Mouse (Mus musculus): ENCODE measurements around the gene Rnf113a1. TPM values are rescaled to one million over a fixed set of nuclear protein-coding genes. Genes with fewer than 3 reads are reported as not detected.
A peak's percentile ranks its signal among the peaks of the same experiment; 100 is the strongest.
"Not testable (repeated sequence)": the region's sequence is repeated elsewhere in the genome, so short reads cannot be mapped to it uniquely, and the experiment has no call there.

The Rnf113a1 gene
- 0.29 to 2.1 TPM (median 2.0 TPM) in 3 replicates for total RNA-seq (2017)

GRCm38 (mm10) chrX:37191105-37191743 is at the start of gene Rnf113a1, which contains the start of gene Ndufa1:
Rnf113a1 (plus strand) TSS chrX:37191245.
Ndufa1 (minus strand) TSS chrX:37191163.
- peak; percentile 92 for ATAC-seq (replicated peaks; ENCODE audit: insufficient number of reproducible peaks, low FRiP score, low TSS enrichment, poor library complexity, severe bottlenecking)

GRCm38 (mm10) chrX:37141732-37142131 is 49.3 kb upstream of the Rnf113a1 start:
- ATAC-seq (replicated peaks; ENCODE audit: insufficient number of reproducible peaks, low FRiP score, low TSS enrichment, poor library complexity, severe bottlenecking): no peak

GRCm38 (mm10) chrX:37144498-37144897 is 46.5 kb upstream of the Rnf113a1 start:
- ATAC-seq (replicated peaks; ENCODE audit: insufficient number of reproducible peaks, low FRiP score, low TSS enrichment, poor library complexity, severe bottlenecking): 0 out of 2 replicates have a peak, but pooled peaks have one; percentile 27

DNA sequence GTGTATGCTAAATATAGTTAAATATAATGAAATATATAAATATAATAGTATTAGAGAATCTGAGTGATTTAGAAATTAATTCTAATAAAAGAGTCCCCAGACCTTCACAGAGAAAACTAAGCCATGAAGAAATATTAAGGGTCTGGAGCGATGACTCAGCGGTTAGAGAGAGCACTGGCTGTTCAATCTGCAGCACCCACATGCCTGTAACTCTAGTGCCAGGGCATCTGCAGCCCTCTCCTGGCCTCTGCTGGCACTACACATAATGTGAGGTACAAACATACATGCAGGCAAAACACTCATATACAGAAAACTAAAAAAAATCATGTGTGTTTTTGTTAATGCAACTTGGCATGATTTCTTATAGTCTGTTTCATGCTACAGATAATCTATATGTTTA is 46.1 kb upstream of the Rnf113a1 start:
- ATAC-seq (replicated peaks; ENCODE audit: insufficient number of reproducible peaks, low FRiP score, low TSS enrichment, poor library complexity, severe bottlenecking): no peak

DNA sequence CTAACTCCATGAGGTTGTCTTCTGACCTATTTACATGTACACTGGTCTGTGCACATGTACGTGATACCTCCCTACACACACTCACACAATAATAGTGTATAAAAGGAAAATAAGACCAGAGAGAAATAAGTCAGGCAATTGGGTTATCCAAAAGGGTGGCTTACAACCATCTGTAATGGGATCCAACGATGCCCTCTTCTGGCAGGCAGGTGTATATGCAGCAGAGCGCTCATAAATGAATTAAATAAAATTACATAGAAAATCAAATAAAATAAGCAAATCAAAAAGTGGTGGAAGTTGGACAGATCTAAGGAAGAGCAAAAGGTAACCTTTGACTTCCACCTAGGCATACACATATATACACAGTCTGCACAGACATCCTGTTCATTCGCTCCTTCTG is 33.2 kb upstream of the Rnf113a1 start:
- ATAC-seq (replicated peaks; ENCODE audit: insufficient number of reproducible peaks, low FRiP score, low TSS enrichment, poor library complexity, severe bottlenecking): no peak

- ATAC-seq (replicated peaks; ENCODE audit: insufficient number of reproducible peaks, low FRiP score, low TSS enrichment, poor library complexity, severe bottlenecking): no peak
These were observed 29.9 kb upstream of the Rnf113a1 start for GRCm38 (mm10) chrX:37161169-37161568.

- ATAC-seq (replicated peaks; ENCODE audit: insufficient number of reproducible peaks, low FRiP score, low TSS enrichment, poor library complexity, severe bottlenecking): no peak
These were observed 27.9 kb upstream of the Rnf113a1 start for GRCm38 (mm10) chrX:37163115-37163514.

DNA sequence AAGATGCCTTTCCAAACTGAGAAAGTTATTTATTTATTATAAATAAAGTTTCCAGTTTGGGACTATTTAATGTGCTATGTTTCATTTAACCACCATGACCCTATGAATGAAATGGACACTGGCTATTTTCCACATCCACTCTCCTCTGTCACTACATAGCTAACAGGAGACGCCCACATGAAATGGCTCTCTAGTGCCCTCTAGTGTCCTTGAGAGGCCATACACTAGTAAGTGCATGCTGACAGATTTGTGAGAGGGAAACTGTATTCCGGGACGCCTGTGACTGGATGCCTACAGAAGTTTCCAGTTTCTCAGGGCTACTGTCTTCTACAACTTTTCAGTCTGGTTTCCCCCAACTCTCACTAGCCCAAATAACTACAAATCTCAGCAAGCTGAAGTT is 24.0 kb upstream of the Rnf113a1 start:
- peak; percentile 68; the same call in 1 of the 2 replicates for ATAC-seq (replicated peaks; ENCODE audit: insufficient number of reproducible peaks, low FRiP score, low TSS enrichment, poor library complexity, severe bottlenecking)

GRCm38 (mm10) chrX:37168742-37169141 is 22.3 kb upstream of the Rnf113a1 start, which contains the start of gene Akap14:
Akap14 (minus strand) TSS chrX:37168842.
- no peak for ATAC-seq (replicated peaks; ENCODE audit: insufficient number of reproducible peaks, low FRiP score, low TSS enrichment, poor library complexity, severe bottlenecking)

DNA sequence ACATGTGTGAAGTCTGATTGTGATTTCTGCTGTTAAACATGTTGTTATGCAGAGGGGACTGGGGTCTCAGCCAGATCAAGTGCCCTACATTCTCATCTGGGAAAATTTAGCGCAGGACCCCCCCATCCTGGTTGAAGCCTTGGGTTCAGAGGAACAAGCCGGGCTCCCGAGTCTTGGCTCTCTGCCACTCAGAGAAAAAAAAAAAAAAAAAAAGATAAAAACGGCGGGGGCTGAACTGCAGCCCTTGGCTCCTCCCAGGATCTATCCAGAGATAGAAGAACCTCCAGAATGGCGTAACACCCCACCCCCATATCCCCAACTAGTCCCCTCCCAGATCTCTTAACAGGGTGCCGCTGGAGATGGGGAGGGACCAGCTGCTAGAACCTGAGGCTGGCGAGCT is 6.6 kb upstream of the Rnf113a1 start:
- ATAC-seq (replicated peaks; ENCODE audit: insufficient number of reproducible peaks, low FRiP score, low TSS enrichment, poor library complexity, severe bottlenecking): not testable (repeated sequence)

DNA sequence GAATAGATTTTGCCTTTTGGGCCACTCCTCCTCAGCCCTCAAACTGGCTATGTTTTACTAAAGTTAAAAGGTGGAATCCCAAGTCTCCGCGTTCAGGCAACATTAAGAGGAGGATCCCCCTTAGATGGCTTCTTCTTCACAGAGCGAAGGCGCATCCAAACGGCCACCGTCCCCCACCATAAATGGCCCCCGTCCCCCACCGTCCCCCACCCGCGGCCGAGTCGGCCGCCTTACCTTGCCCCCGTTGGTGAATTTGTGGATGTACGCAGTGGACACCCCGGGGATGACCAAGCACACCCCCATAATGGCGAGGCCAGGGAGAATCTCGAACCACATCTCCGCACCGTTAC is 315 bp upstream of the Rnf113a1 start:
- ATAC-seq (replicated peaks; ENCODE audit: insufficient number of reproducible peaks, low FRiP score, low TSS enrichment, poor library complexity, severe bottlenecking): no peak

GRCm38 (mm10) chrX:37191744-37192379 is 817 bp downstream of the Rnf113a1 start:
- no peak for ATAC-seq (replicated peaks; ENCODE audit: insufficient number of reproducible peaks, low FRiP score, low TSS enrichment, poor library complexity, severe bottlenecking)

GRCm38 (mm10) chrX:37198676-37199075 is 7.6 kb downstream of the Rnf113a1 start:
- ATAC-seq (replicated peaks; ENCODE audit: insufficient number of reproducible peaks, low FRiP score, low TSS enrichment, poor library complexity, severe bottlenecking): no peak

DNA sequence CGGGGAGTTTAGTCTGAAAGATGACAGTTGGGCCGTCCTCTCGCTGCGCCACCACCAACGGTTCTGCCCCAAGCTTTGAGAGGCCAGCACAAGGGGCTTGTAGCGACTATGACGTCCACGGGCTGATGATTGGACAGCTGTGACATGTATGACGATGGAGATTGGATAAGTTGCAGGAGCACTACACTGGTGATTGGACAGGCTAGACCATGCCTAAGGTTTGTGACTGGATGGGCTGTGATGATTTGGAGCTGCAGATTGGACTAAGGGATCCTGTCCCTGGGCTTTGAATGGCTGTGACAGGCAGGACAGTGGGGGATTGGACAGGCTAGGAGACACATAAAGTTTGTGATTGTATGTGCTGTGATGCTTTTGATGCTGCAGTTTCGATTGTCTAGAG is 19.9 kb downstream of the Rnf113a1 start, which contains the start of gene Gm9:
TSS of gene Gm9 (minus strand) at position 101 of the 400 bp plus-strand sequence.
- no peak for ATAC-seq (replicated peaks; ENCODE audit: insufficient number of reproducible peaks, low FRiP score, low TSS enrichment, poor library complexity, severe bottlenecking)

DNA sequence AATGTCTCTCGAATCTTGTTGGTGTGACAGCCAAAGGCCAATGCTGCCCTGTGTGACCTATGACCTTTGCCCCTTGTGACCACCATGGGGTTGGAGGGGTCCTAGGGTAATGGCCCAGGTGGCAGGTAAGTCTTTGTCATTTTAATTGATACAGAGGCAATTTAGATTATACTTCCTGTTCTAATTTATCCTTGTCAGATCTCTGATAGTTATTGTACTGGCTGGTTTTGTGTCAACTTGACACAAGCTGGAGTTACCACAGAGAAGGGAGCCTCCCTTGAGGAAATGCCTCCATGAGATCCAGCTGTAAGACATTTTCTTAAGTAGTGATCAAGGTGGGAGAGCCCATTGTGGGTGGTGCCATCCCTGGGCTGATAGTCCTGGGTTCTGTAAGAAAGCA is 31.1 kb downstream of the Rnf113a1 start, which contains the start of gene Rhox1:
TSS of gene Rhox1 (minus strand) at position 101 of the 400 bp plus-strand sequence.
- ATAC-seq (replicated peaks; ENCODE audit: insufficient number of reproducible peaks, low FRiP score, low TSS enrichment, poor library complexity, severe bottlenecking): not testable (repeated sequence)

Other genes with a start within 250 kb of the Rnf113a1 start
- 75.3 to 123 TPM (median 87.1 TPM) in 3 replicates for gene Sept6, start 199.5 kb upstream of the Rnf113a1 start, total RNA-seq (2017)
- not detected in 3 replicates for gene Sowahd, start 142.4 kb upstream of the Rnf113a1 start, total RNA-seq (2017)
- gene Rpl39, start 105.8 kb upstream of the Rnf113a1 start, total RNA-seq (2017): 1,433 to 1,582 TPM (median 1,501 TPM) in 3 replicates
- 27.2 to 44.4 TPM (median 41.0 TPM) in 3 replicates for gene Upf3b, start 80.9 kb upstream of the Rnf113a1 start, total RNA-seq (2017)
- 31.6 to 37.5 TPM (median 35.5 TPM) in 3 replicates for gene Nkap, start 64.5 kb upstream of the Rnf113a1 start, total RNA-seq (2017)
- gene Akap14, start 22.4 kb upstream of the Rnf113a1 start, total RNA-seq (2017): not detected in 3 replicates
- 127 to 140 TPM (median 128 TPM) in 3 replicates for gene Ndufa1, start 82 bp upstream of the Rnf113a1 start, total RNA-seq (2017)
- gene Gm9, start 19.8 kb downstream of the Rnf113a1 start, total RNA-seq (2017): not detected in 3 replicates
- not detected in 3 replicates for gene Rhox1, start 31.0 kb downstream of the Rnf113a1 start, total RNA-seq (2017)
- gene Rhox2a, start 53.7 kb downstream of the Rnf113a1 start, total RNA-seq (2017): not detected in 3 replicates
- gene Rhox3a, start 58.7 kb downstream of the Rnf113a1 start, total RNA-seq (2017): not detected in 3 replicates
- gene Rhox4a, start 74.1 kb downstream of the Rnf113a1 start, total RNA-seq (2017): not detected in 3 replicates
- gene Rhox3a2, start 188.8 kb downstream of the Rnf113a1 start, total RNA-seq (2017): not detected in 3 replicates
- gene Rhox4a2, start 199.6 kb downstream of the Rnf113a1 start, total RNA-seq (2017): 0.58 TPM in 1 of 3 replicates, not detected in the others
- not detected in 3 replicates for gene Rhox2b, start 220.8 kb downstream of the Rnf113a1 start, total RNA-seq (2017)
- gene Rhox4b, start 241.2 kb downstream of the Rnf113a1 start, total RNA-seq (2017): not detected in 3 replicates

Measured in monocyte, adult 5-6 weeks (primary cell).